Mouse (Mus musculus) cerebral cortex, adult 2 months (tissue): ENCODE measurements around the gene Nemp2.

Experiments
- WGBS: fragments of 180-500 bp; shearing (Covaris S2); methylation state at CpG from one replicate; pipeline ENCODE4 v1.1.7; 2018; 5-methylcytosine and 5-hydroxymethylcytosine counted together

Nemp2 gene

GRCm38 (mm10) chr1:52630248-52630936, at the start of gene Nemp2:
TSS of gene Nemp2 (plus strand) at chr1:52630703.
- under 1% methylated on average over 44 of the region's 44 CpGs for WGBS

DNA sequence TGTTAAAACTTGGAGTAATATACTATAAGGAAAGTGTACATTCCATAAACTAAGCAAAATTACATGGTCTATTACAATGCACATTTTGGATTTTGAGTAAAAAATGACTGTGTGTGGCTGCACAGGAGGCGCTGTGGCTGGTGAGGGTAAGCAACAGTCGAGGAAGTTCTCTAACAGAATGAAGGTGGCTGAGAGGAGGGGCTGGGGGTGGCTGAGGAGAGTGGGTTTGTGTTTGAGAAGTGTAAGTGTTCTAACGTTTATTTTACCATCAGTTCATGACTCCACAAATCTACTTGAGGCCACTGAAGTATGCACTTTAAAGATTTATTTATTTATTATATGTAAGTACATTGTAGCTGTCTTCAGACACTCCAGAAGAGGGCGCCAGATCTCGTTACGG, 48.8 kb upstream of the Nemp2 start:
- WGBS: 79% methylated on average over 6 of the region's 6 CpGs

GRCm38 (mm10) chr1:52582866-52583265, 47.6 kb upstream of the Nemp2 start:
- WGBS: 97% methylated on average over 1 of the region's 1 CpGs

DNA sequence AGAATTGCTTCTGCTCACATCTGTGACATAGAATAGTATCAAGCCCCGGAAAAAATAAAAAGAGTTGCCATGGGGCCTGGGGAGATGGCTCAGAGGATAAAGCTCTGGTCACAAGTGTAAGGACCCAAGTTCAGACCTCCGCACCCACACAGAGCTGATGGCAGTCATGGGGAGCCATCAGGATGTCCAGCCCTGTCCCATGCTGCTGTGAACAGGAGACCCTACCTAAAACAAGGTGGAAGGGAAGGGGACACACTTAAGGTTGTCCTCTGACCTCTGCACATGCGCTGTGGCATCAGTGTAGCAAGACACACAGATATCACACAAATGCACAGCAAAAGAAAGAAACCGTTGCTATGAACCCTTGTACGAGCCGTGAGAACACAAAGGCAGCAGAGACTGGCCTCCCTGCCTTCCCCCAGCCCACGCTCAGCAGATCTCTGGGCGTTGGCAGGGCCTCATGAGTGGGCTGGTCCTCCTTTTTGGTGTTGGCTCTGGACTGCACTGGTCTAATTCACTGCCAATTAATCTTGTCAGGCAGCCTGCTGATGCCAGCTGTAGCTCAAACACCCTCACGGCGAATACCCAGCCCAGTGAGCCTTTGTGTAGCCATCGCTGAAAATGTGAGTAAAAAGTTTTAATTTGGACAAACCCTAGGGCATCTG, 33.4 kb upstream of the Nemp2 start:
- 37% methylated on average over 11 of the region's 11 CpGs for WGBS

GRCm38 (mm10) chr1:52597761-52598160, 32.7 kb upstream of the Nemp2 start:
- WGBS: 16% methylated on average over 11 of the region's 11 CpGs

DNA sequence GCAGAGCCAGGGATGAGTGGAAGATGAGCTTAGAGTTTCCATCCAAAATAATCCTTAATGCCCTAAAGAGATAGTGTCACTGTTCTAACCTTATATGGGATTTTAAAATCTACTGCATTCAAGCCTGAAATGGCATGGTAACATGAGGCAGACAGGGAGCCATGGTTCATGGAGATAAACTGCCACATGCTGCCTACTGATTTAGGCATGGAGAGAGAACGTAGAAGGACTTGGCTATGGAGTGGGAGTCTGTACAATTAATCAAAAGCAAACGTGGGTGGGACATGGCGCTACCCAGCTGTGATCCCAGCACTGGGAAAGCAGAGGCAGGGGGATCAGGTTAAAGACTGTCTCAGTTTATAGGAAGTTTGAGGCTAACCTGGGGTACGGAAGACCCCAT, 32.1 kb upstream of the Nemp2 start:
- 49% methylated on average over 4 of the region's 4 CpGs for WGBS

- WGBS: 74% methylated on average over 3 of the region's 3 CpGs
Observed at GRCm38 (mm10) chr1:52601496-52601895, 29.0 kb upstream of the Nemp2 start.

DNA sequence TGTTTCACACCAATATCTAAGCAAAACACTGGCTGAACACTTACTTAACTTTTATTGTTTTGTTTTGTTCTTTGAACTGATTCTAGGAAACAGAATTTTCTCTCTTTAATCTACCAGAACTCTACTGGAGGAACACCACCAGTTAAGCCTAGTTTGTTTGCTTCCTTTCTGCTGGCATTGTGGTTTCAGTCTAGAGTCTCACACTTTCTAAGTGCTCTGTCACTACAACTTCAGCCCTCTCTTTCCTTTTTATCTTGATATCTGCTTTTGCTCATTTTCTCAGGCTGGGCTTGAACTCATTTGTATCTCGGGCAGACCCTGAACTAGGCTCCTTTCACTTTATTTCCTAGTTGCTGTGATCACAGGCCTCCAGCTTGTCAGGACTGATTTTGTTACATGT, 22.8 kb upstream of the Nemp2 start:
- 91% methylated on average over 1 of the region's 1 CpGs for WGBS

GRCm38 (mm10) chr1:52608486-52608885, 22.0 kb upstream of the Nemp2 start:
- 75% methylated on average over 4 of the region's 4 CpGs for WGBS

DNA sequence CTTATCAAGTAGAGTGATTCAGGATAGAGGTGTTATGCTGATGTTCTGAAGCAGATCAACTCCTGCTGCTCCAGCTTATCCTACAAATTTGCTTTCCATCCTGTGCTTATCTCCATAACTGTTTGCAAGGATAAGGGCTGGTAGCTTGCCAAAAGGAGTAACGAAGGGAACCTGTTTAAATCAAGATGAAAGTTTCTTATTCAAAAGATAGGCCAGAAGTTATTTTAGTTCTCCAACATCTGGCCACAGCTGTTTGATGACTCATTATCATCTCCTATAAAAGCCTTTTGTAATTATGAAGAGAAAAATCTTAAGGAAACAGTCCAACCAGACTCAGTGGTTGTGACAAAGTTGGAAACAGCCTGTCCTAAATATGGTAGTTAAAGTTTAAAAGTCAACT, 12.3 kb upstream of the Nemp2 start:
- 43% methylated on average over 1 of the region's 1 CpGs for WGBS

DNA sequence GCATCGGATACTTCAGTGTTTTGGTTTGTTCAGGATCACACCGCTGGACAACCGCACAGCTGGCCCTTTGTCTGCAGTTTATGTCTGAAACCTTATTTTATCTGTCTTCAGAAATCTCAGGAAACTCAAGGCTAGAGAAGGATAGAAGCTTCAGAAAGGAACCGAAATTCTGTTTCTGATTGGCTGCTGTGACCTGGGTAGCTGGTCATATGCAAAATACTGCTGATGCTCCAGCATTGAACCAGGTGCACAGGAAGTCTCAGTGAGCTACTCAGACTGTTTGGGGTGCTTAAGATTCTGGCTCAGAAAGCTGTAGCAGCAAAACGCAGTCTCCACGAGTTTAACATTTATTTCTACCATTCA, 415 bp downstream of the Nemp2 start:
- WGBS: 0% methylated on average over 6 of the region's 6 CpGs

GRCm38 (mm10) chr1:52631570-52631969, 1.1 kb downstream of the Nemp2 start:
- WGBS: 52% methylated on average over 2 of the region's 2 CpGs

GRCm38 (mm10) chr1:52634251-52634650, 3.7 kb downstream of the Nemp2 start:
- 96% methylated on average over 6 of the region's 6 CpGs for WGBS

- WGBS: 46% methylated on average over 3 of the region's 3 CpGs
Observed at GRCm38 (mm10) chr1:52635932-52636331, 5.4 kb downstream of the Nemp2 start.

GRCm38 (mm10) chr1:52638101-52638500, 7.6 kb downstream of the Nemp2 start:
- 97% methylated on average over 2 of the region's 2 CpGs for WGBS

DNA sequence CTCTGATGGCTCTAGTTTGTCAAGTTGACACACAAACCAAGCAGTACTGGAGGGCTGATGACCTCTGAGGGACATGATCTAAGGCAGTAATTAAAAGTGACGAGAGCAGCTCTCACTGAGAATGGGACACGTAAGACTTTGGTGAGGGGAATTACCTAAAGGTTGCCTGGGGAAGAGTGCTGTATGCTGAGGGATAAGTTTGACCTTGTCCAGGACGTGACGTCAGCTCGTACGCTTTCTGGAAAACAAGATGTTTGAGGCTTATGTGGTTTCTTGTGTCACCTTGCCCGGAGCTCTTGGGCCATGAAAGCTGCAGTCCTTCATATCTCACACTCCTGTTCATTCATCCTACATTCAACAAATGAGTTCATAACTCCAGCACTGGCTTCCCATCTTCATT, 8.6 kb downstream of the Nemp2 start:
- WGBS: 97% methylated on average over 7 of the region's 7 CpGs

GRCm38 (mm10) chr1:52640266-52640665, 9.8 kb downstream of the Nemp2 start:
- 94% methylated on average over 6 of the region's 6 CpGs for WGBS

GRCm38 (mm10) chr1:52640736-52641135, 10.2 kb downstream of the Nemp2 start:
- WGBS: 80% methylated on average over 4 of the region's 4 CpGs

- 55% methylated on average over 11 of the region's 11 CpGs for WGBS
Observed at GRCm38 (mm10) chr1:52648153-52649027, 17.9 kb downstream of the Nemp2 start.

- 85% methylated on average over 5 of the region's 5 CpGs for WGBS
Observed at GRCm38 (mm10) chr1:52650066-52650465, 19.6 kb downstream of the Nemp2 start.

- 83% methylated on average over 3 of the region's 3 CpGs for WGBS
Observed at GRCm38 (mm10) chr1:52652601-52653253, 22.2 kb downstream of the Nemp2 start.

- 86% methylated on average over 1 of the region's 1 CpGs for WGBS
Observed at GRCm38 (mm10) chr1:52653366-52653765, 22.9 kb downstream of the Nemp2 start.
